Mouse (Mus musculus) right cerebral cortex, postnatal 4 days (tissue): ENCODE measurements at regions not wholly inside any gene's neighbourhood (a gene's known extent, or its start where the extent isn't known, plus 50 kb on each side); places are given as distances from the start of the nearest gene placed in this dataset.

Experiments
- DNase-seq: peaks from one replicate; pipeline ENCODE4 v3.0.0-alpha.2; 2022

- no peak for DNase-seq
Measured at GRCm38 (mm10) chr15:6225227-6225626, 74.4 kb upstream of the Dab2 start.

DNA sequence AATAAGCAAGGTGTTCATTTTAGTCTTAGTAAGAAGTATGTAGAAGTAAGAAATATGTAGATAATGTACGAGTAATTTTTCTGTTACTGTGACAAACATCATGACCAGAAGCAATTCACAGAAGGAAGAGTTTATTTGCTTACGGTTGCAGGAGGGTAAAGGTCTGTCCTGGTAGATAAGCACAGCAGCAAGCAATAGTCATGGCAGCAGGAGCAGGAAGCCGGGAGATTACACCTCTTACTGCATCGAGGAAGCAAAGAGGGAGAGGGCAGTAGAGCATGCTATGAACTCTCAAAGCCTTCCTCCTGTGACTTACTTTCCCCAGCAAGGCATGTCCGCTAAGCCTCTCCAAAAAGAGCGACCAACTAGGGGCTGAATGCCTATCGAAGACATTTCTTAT lies 69.0 kb upstream of the Dab2 start:
- no peak for DNase-seq

DNA sequence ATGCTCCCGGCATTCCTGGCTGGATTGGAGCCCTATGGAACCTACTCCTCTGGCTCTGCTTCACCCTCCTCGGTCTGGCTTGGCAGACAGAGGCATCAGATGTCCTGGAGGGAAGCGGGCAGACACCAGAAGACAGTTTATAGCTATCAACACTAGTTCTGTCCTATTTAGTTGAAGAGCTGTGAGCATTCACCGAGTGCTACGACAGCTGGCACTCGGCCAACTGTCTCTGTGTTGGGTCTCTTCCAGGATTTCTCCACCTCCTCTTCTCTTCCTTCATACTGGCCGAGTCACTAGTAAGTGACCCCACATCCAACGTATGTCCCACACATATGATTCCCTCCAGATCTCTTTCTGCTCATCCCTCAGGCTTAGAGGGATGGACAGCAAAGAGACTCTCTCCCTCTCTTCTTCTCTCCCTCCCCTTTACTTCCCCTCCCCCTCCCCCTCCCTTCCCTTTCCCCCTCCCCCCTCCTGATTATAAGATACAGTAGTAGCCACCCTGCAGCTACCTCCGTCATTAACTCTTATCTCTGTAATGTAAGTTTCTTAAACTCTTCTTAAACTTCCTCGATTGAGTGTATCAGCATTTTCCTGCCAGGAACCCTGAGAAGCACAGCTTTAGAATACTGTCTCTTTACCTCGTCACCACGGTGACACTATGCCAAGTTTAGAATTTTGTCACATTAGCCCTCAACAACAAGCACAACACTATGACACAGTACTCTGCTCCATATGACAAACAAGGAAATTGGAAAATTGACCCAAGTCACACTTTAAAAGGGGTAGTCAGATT lies 68.1 kb upstream of the Dab2 start:
- DNase-seq = peak; percentile 32

DNA sequence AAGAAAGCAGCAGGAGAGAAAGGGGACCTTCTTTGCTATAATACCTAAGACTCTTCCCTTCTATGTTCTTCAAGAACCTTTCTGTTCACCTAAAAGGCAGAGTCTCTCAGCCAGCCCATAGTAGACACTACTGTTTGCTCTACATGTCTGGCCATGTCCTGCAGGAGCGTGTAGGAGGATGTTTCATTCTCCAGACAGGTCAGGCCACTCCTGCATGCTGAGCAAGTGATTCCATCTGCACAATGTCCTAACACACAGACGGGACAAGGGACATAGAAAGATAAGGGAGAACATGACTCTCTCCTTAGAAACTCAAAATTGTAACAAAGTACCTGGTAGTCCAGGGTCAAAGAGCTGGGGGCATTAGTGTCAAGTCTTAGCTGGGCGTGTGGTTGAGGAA lies 66.0 kb upstream of the Dab2 start:
- no peak for DNase-seq

DNA sequence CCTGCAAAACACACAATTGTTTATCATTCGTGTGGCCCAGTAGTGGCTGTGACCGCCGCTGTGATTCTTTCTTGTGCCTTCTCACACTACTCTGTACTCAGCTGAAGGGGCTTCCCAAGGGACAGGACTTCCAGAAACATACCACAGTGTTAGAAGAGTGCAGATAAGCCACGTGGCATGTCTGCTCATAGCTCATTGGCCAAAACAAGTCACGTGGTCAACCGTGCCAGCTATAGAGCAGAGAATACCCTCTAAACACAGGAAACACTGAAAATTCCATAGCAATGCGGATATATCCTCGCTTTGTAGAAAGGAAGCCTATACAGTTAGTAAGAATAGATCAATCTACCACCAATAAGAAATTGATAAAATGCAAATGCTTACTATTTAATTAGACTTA lies 63.0 kb upstream of the Dab2 start:
- no peak for DNase-seq

DNA sequence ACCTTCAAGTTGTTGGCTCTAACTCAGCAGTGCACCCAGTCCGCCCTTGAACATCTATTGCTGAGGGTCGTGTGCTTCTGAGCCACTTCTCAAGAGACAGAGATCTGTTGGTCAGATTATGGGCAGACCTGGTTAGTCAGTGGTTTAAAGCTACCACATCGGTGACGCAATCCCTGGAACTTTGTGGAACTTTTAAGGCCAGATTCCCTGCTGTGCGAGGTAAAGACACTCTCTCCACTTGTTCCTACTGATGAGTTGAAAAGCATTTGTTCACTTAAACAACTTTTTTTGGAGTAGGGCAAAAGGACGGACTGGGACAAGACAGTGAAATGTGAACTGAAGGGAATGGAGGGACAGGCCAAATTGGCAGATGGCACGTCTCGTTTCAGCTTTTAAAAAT lies 61.9 kb upstream of the Dab2 start:
- no peak for DNase-seq

- peak; percentile 86 for DNase-seq
Measured at GRCm38 (mm10) chr15:6238133-6238532, 61.5 kb upstream of the Dab2 start.

DNA sequence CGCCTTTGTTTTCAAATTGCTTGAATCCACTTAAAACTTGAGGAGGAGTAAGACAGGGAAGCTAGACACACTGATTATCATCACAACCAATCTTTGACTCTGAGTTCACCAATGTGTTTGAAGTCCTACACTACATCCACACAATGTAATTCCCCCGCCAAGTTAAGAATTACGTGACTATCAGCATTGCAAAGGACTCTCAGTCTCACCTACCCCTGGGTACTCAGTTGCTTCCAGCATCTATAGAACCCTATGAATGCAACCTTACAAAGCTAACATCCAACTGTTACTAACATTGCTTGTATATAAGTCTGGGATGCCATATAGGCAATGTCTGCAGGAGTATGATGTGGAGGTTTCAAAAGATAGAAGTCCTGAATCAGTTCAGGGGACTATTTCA lies 60.8 kb upstream of the Dab2 start:
- DNase-seq = no peak

DNA sequence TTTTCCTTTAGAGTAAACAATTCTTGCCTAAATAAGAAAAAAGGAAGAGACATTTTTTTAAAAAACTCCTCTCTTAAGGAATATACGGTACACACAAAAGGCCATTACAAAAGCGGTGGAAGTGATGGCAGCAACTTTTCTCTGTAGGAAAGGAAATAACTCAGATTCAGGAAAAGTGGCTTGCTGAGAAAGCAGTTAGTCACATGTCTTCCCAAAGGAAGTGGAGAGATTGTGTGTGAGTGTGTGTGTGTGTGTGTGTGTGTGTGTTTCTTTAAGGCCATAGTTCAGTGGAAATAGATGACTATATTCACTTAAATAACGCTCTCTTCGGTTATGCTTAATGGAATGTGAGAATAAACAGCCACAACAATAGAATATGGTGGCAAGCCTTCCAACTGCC lies 57.5 kb upstream of the Dab2 start:
- no peak for DNase-seq

DNA sequence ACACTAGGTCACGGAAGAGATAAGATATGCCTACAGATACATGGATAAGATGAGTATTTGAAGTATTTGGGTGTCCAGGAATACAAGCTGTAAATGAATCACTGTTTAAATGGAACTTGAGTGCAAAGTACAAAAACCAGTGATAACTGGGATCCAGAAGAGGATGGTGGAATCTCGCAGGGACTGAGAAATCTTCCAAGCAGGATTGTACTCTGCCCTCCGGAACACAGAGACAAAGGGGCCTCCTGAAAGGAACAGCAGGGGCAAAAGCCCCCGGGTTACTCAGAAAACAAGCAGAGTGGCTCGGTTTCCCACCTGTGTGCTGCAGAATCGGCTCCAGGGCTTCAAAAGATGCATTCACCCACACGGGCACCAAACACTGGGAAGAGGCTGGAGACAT lies 55.2 kb upstream of the Dab2 start:
- DNase-seq = no peak

DNA sequence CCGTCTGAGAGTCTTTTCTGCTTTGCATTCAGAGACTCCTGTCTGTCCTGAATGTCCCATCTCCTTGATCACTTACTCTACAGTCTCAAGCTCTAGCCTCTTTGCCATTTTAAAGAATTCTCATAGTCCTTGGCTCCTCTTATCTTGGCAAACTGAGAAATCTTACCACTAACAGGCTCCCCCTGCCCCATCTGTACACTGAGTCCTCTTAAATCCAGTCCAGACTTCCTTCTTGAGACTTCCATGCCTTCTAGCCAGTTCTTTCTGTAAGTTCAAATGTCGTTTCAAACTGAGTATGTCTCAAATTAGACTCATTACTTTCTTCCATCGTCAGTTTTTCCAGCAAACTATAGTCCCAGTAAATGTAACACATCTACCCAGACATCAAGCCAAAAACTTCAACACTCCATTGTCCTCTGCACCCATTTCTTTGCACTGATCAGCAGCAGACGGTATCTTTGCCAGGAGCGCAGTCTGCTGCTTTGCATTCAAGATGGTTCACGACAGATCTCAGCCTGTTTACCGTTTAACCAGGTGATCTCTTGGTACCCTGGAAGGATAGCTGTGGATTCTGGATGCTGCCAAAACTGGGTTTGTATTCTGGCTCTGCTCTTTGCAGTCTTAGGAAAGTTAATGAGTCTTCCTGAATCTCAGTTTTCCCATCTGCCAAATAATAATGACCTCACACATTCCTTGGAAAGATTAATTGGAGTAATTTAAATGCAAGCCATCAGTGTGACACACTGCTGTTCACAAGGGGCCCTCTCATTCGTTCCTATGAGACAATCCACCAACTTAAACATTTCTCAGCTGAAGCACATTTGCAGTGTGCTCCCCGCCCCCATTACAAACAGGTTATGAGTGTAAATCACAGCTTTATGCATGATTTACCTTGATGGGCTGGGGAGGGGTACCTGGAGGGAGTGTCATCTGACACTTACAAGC lies 53.4 kb upstream of the Dab2 start:
- DNase-seq = no peak

DNA sequence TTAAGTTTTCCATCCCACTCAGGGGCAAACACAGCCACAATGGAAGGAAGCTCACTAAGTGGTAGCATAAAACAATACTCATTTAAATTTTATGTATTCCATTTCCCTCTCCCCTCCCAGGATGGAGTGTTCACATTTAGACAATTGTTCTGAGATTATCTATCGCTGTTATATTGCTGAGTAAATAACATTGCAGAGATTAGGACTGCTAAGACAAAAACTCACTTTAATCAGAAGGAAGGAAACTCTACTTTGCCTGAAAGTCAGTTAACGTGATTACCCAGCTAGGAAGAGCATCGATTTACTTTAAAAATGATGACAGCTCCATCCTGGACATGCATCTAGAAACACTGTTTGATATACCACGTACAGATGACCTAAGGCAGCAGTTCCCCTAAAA lies 51.1 kb upstream of the Dab2 start:
- no peak for DNase-seq
